Mouse (Mus musculus): ENCODE data around the gene March2. TPM values are rescaled to one million over a fixed set of nuclear protein-coding genes. Genes with fewer than 3 reads are reported as not detected.

Gene March2
- polyA plus RNA-seq (2016; fragmentation: Nextera tagmentation; extraction: Ambion mirVana), result 30.1 and 32.5 TPM in 2 replicates

DNA sequence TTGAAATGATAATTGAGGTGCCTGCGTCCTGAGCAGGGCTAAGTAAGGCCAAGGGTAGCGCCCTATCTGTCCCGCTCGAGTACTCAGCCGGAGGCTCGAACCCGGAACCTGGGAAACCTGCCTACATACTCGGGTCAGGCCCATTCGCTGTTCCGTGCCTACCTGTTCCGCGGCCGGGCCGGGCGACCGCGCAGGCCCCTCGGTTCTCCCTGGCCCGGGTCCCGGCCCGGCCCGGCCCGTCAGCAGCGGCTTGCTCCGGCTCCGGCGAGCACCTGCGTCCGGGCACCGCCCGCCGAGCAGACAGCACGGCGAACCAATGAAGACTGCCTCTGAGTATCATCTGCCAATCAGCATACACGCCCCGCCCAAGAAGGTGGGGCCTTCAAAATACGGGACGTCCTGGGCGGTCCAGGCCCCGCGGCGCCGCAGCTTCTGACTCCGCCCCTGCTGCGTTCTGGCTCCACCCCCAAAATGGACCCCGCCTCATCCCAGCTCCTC lies at the start of gene March2:
TSS of gene March2 (minus strand) at position 287 of the 498 bp plus-strand sequence.
- Histone ChIP-seq H3K9me3 (replicated peaks) (no peaks in the 10 kb centered on the region), H3K27ac (peak within 1 kb of the TSS; percentile 84), H3K27me3 (ENCODE audit: low read depth, poor library complexity, severe bottlenecking) (no peaks in the 10 kb centered on the region), H3K36me3 (no peaks in the 10 kb centered on the region), H3K4me1 (peaks cover 5% of the 10 kb centered on the region; the same call in 1 of the 2 replicates), H3K4me3 (peak within 1 kb of the TSS; percentile 79)
- WGBS, result 1% methylated on average over 46 of the region's 46 CpGs
- peak; percentile 96 for DNase-seq (ENCODE audit: low spot score)

DNA sequence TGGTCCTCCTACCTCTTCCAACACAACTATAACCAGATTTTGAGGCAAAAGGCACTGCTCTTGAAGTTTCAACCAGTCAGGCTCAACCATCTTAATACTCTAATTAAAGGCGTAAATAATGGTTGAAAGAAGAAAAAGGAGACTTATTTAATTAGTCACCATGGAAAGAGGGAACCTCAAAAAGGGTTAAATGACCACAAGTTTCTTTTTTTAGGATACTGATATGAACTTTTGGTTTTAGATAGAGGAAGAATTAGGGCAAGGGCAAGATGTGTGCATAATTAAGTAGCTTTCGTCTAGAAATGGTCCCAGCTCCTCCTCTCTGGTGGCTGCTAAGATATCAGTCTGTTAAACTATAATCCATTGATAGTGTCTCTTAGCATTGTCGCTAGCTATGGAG lies 47.9 kb upstream of the March2 start:
- no peak for DNase-seq (ENCODE audit: low spot score)
- Histone ChIP-seq H3K4me3 (no peak overlapping the region), H3K36me3 (no peaks in the 10 kb centered on the region), H3K27ac (no peak overlapping the region), H3K9me3 (replicated peaks) (no peaks in the 10 kb centered on the region), H3K27me3 (ENCODE audit: low read depth, poor library complexity, severe bottlenecking) (no peaks in the 10 kb centered on the region), H3K4me1 (no peaks in the 10 kb centered on the region)
- 85% methylated on average over 3 of the region's 3 CpGs for WGBS

DNA sequence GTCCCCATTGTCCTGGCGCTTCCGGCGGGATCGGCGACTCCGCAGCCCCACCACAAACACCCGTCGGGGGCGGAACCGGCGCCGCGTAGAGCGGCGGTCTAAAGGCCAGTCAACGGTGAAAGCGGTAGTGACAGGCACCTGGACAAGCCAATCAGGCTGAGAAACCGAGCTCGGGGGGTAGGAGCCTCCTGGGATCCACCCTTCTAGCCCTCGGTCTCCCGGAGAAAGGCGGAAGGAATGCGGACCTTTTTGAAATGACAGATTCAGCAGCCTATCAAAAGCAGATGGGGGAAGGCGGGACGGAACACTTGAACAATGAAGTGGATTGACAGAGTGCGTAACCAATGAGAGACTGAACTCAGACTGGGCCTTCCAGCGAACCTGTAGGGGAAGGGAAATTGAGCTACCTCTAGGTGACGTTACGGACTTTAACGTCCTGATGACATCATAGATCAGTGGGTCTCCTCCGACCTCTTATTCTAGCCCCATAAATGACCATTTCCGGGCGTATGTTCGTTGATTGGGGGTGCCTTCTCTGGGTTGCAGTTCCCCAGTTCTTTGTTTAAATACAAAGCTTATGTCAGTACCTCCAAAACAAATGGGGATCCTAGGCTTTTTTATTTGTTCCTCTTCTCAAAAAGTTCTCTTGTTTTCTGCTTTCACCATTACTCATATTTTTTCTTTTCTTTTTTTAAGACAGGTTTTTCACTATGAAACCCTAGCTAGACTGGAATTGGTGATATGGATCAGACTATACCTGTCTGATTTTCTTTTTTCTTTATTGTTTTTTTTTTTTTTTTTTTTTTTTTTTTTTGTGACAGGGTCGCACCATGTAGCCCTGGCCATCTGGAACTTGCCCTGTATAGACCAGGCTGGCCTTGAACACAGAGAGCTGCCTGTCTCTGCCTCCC lies 42.0 kb upstream of the March2 start, which contains the start of gene Rab11b:
TSS of gene Rab11b (minus strand) at position 276 of the 911 bp plus-strand sequence.
- peaks cover 38% of the 10 kb centered on the region for H3K4me1 ChIP-seq
- H3K4me3 ChIP-seq, result peak within 1 kb of the TSS; percentile 91
- H3K9me3 ChIP-seq (replicated peaks), result no peaks in the 10 kb centered on the region
- H3K36me3 ChIP-seq, result peaks cover 30% of the 10 kb centered on the region
- WGBS, result 3% methylated on average over 35 of the region's 35 CpGs
- peak; percentile 95 for DNase-seq (ENCODE audit: low spot score)
- H3K27me3 ChIP-seq (ENCODE audit: low read depth, poor library complexity, severe bottlenecking), result no peaks in the 10 kb centered on the region
- peak within 1 kb of the TSS; percentile 100 for H3K27ac ChIP-seq

DNA sequence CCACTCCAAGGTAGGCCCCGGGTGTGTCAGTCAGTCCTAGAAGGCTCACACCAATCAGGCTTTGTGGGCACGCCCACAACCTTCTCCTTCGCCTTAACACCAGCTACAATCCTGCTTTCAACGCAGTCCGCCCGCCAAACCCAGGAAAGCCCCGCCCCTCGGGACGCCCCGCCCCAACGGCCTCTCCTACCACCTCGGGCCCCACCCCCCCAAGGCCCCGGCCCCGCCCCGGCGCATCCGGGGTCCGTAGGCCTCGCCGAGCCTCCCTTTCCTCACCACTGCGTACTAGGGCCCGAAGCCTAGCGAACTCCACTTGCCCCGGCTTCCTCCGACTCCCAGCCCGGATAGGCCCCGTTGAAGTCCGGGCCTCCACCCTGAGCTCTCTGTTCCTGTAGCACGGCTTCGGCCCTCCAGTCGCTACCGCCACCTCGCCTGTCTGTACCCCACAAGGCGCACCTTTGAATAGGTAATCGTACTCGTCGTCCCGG lies 41.3 kb upstream of the March2 start:
- under 1% methylated on average over 38 of the region's 38 CpGs for WGBS
- DNase-seq (ENCODE audit: low spot score), result peak; percentile 97
- Histone ChIP-seq H3K4me3 (peak overlapping the region; percentile 91), H3K36me3 (peaks cover 34% of the 10 kb centered on the region), H3K27me3 (ENCODE audit: low read depth, poor library complexity, severe bottlenecking) (no peaks in the 10 kb centered on the region), H3K4me1 (peaks cover 42% of the 10 kb centered on the region), H3K9me3 (replicated peaks) (no peaks in the 10 kb centered on the region), H3K27ac (peak overlapping the region; percentile 100)

DNA sequence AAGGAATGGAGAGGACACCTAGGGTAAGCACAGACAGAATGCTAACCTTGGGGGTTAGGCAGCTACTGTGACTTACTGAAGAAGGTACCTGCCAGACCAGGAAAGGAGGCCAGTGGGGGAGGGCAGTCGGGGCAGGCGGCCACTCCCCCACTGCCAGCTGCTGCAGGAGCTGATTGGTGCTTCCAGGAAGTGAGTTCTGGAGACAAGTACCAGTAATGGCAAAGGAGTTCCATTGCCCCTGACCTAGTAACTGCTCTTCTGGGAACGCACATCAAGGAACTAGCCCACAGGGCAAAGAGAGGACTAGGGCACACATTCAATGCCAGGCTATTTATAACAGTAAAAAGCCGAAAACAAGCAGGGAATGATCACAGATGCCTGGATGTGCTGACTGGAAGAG lies 38.8 kb upstream of the March2 start:
- Histone ChIP-seq H3K27me3 (ENCODE audit: low read depth, poor library complexity, severe bottlenecking) (no peaks in the 10 kb centered on the region), H3K4me1 (peaks cover 42% of the 10 kb centered on the region), H3K27ac (no peak overlapping the region), H3K36me3 (peaks cover 48% of the 10 kb centered on the region), H3K9me3 (replicated peaks) (no peaks in the 10 kb centered on the region), H3K4me3 (no peak overlapping the region)
- WGBS, result 66% methylated on average over 4 of the region's 4 CpGs
- DNase-seq (ENCODE audit: low spot score), result no peak

DNA sequence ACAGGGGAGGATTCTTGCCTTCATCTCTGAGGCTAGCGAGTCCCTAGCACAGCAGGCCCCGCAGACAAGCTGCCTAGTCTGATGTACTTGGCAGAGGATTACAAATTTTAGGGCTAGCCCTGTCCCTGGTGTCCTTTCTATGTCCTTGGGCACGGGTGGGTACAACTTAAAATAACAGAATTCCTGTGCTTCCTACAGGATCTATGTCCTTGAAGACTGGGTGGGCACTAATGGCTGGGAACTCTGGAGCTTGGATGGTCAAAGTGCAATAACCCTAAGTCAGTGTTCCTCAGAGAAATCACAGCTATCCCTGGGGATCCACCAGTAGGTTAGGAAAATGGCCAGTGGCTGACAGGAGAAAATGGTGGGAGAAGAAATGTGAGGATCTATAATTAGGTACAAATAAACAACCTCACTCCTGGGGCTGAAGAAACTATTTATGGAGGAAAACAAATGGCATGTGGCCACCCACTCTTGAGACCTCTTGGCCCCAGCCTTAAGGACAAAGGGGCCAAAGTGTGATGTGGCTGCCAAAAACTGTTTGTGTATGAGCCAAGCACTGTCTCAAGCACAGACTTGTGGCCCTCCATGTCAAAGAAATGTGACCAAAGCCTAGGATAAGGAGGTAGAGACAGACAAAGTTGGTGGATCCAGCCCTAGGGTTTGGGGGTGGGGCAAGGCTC lies 37.8 kb upstream of the March2 start:
- no peaks in the 10 kb centered on the region for H3K27me3 ChIP-seq (ENCODE audit: low read depth, poor library complexity, severe bottlenecking)
- H3K27ac ChIP-seq, result no peak overlapping the region
- H3K4me3 ChIP-seq, result no peak overlapping the region
- no peak for DNase-seq (ENCODE audit: low spot score)
- peaks cover 42% of the 10 kb centered on the region for H3K4me1 ChIP-seq
- no peaks in the 10 kb centered on the region for H3K9me3 ChIP-seq (replicated peaks)
- peaks cover 57% of the 10 kb centered on the region for H3K36me3 ChIP-seq
- WGBS, result 93% methylated on average over 3 of the region's 3 CpGs

DNA sequence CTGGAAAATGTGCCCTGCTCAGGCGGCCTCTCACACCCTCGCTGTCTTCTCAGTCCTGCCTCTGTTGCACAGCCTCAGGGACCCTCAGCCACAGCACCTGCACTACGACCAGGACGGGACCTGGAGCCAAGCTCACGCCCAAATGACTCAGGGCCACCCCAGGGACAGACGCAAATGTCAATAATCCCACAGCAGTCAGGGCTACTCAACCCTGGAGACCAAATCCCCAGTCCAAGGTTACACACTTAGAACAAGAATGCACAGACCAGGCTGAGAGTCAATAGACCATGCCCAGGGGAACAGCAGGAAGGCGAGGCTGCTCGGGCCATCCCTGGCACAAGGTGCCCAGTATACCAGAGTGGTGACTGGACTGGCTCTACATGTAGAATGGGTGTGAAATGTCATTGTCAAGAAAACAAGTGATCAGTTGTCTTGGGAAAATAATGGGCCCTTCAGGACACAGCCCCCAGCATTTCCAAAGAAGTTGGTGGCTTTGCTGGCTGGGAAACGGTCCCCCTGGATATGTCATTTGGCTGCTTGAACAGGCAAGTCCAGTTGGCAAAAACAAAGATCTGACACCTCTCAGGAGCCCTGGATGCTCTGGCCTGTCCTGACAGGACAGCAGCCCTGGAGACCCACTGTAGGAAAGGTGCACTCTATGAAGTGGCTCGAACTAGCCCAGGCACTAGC lies 37.1 kb upstream of the March2 start:
- H3K4me1 ChIP-seq, result peaks cover 42% of the 10 kb centered on the region
- WGBS, result 88% methylated on average over 10 of the region's 10 CpGs

DNA sequence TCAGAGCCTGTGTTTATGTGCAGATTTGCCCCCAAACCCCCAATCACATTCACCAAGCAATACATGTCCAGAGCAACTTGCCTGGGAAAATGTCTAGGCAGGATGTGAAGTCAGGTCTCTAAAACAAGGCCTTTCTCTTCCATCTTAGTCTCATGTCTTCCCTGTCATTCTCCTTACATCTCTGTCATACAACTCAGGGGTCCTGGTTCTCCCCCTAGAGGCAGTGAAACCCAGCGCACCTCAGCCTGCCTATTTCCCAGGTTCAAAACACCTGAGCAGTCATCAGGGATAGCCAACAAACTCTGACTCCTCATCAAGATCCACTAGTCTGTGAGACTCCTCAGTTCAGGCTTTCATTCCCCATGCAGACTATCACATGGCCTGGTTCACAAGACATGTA lies 36.2 kb upstream of the March2 start:
- 67% methylated on average over 1 of the region's 1 CpGs for WGBS
- Histone ChIP-seq H3K27me3 (ENCODE audit: low read depth, poor library complexity, severe bottlenecking) (no peaks in the 10 kb centered on the region), H3K27ac (no peak overlapping the region), H3K36me3 (peaks cover 72% of the 10 kb centered on the region), H3K4me1 (peaks cover 40% of the 10 kb centered on the region), H3K9me3 (replicated peaks) (no peaks in the 10 kb centered on the region), H3K4me3 (no peak overlapping the region)
- DNase-seq (ENCODE audit: low spot score), result no peak

More for the DNA sequence above, 37.1 kb upstream of the March2 start:
- Histone ChIP-seq H3K4me3 (no peak overlapping the region), H3K36me3 (peaks cover 63% of the 10 kb centered on the region), H3K27ac (no peak overlapping the region), H3K9me3 (replicated peaks) (no peaks in the 10 kb centered on the region), H3K27me3 (ENCODE audit: low read depth, poor library complexity, severe bottlenecking) (no peaks in the 10 kb centered on the region)
- DNase-seq (ENCODE audit: low spot score), result no peak

DNA sequence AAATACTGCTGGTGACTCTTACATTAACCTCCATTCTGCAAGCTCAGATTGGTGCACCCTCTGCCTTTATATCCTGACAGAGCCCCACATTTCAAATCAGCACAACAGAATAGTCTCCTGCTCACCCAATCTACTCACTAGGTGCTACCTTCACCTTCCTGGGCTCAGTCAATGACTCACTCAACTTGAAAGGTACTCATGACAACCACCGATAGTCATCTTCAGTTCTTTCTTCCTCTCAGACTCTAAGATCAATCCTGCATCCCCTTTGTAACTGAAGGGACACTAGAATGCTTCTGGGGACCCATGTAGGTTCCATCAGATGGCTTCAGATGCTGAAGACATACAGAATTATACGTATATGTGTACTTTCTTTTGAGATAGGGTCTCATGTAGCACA lies 33.8 kb upstream of the March2 start:
- Histone ChIP-seq H3K4me3 (no peak overlapping the region), H3K27me3 (ENCODE audit: low read depth, poor library complexity, severe bottlenecking) (no peaks in the 10 kb centered on the region), H3K36me3 (peaks cover 84% of the 10 kb centered on the region), H3K4me1 (peaks cover 20% of the 10 kb centered on the region), H3K9me3 (replicated peaks) (no peaks in the 10 kb centered on the region), H3K27ac (no peak overlapping the region)
- DNase-seq (ENCODE audit: low spot score), result no peak
- 95% methylated on average over 2 of the region's 2 CpGs for WGBS

DNA sequence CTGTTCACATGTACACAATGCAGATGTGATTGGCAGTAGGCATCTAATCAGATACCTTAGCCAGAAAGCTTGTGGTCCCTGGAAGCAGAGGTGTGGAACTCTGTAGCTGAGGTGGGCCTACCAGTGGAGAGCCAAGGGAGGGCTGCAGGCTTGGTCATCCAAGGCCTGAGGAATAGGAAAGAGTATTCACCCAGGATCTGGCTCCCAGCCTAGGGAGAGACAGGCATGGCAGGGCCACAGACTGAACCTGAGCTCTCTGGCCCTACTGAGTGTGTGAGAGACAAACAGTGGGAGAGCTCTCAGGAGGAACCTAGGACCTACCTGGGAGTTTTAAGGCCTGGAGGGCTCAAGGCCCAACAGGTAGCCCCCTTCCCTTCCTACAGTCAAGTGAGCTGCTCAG lies 32.7 kb upstream of the March2 start:
- H3K4me1 ChIP-seq, result peaks cover 10% of the 10 kb centered on the region
- no peaks in the 10 kb centered on the region for H3K27me3 ChIP-seq (ENCODE audit: low read depth, poor library complexity, severe bottlenecking)
- no peaks in the 10 kb centered on the region for H3K9me3 ChIP-seq (replicated peaks)
- no peak overlapping the region for H3K27ac ChIP-seq
- H3K4me3 ChIP-seq, result no peak overlapping the region
- no peak for DNase-seq (ENCODE audit: low spot score)
- H3K36me3 ChIP-seq, result peaks cover 81% of the 10 kb centered on the region

DNA sequence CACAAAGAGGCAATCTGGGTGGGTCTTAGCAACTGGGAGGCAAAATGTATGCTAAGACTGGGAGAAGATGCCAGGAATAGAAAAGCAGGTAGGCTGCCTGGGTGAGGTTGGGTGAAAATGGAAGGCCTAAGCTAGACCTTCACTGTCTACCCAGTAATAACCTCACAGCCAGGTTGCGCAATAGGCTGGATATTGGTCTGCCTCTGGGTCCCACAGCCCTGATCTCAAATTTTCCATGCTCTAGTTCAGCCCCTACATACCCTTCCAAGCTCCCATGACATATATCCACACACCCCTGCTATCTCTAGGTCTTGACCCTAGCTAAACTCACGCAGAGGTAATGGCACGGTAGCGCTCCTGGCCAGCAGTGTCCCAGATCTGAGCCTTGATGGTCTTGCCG lies 31.0 kb upstream of the March2 start:
- H3K27me3 ChIP-seq (ENCODE audit: low read depth, poor library complexity, severe bottlenecking), result no peaks in the 10 kb centered on the region
- WGBS, result 94% methylated on average over 5 of the region's 5 CpGs

DNA sequence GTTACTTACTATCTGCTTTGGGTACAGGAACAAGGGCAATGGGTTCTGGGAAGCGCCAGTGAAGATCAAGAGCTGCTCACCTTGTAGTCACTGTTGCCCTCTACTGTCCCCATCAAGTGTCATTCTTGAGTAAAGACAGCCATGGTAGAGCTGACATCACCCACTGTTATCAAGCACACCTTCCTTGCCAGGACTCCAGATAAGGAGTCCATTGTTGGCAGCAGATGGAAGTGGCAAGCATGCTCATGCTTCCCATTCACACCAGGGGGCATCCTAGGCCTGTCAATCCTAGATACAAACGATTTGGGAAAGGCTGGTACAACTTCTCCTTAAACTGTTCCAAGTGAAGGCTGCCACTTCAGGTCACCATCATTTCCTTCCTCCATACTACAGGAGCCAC lies 27.5 kb upstream of the March2 start:
- no peak for DNase-seq (ENCODE audit: low spot score)
- no peak overlapping the region for H3K4me3 ChIP-seq
- 86% methylated on average over 2 of the region's 2 CpGs for WGBS
- no peaks in the 10 kb centered on the region for H3K27me3 ChIP-seq (ENCODE audit: low read depth, poor library complexity, severe bottlenecking)
- no peak overlapping the region for H3K27ac ChIP-seq
- H3K36me3 ChIP-seq, result peaks cover 61% of the 10 kb centered on the region
- H3K9me3 ChIP-seq (replicated peaks), result no peaks in the 10 kb centered on the region
- peaks cover 5% of the 10 kb centered on the region; the same call in 1 of the 2 replicates for H3K4me1 ChIP-seq

More for the DNA sequence above, 31.0 kb upstream of the March2 start:
- H3K27ac ChIP-seq, result no peak overlapping the region
- H3K4me1 ChIP-seq, result no peaks in the 10 kb centered on the region
- peaks cover 86% of the 10 kb centered on the region for H3K36me3 ChIP-seq
- H3K9me3 ChIP-seq (replicated peaks), result no peaks in the 10 kb centered on the region
- no peak for DNase-seq (ENCODE audit: low spot score)
- no peak overlapping the region for H3K4me3 ChIP-seq

All from limb, embryonic 10.5 days (tissue).